Mouse (Mus musculus) ES-E14 (cell line): ENCODE measurements at regions not wholly inside any gene's neighbourhood (a gene's known extent, or its start where the extent isn't known, plus 50 kb on each side); places are given as distances from the start of the nearest gene placed in this dataset.

Experiments
- HCFC1 ChIP-seq: IDR thresholded peaks from 2 replicates; pipeline ENCODE4 v1.6.1; 2012; ENCODE audit warnings: low read length, inconsistent platforms, borderline replicate concordance; ENCODE audit not compliant: insufficient read depth
- ZNF384 ChIP-seq: IDR thresholded peaks from 2 replicates; pipeline ENCODE4 v1.6.1; 2012; ENCODE audit warnings: low read depth, low read length, inconsistent platforms

DNA sequence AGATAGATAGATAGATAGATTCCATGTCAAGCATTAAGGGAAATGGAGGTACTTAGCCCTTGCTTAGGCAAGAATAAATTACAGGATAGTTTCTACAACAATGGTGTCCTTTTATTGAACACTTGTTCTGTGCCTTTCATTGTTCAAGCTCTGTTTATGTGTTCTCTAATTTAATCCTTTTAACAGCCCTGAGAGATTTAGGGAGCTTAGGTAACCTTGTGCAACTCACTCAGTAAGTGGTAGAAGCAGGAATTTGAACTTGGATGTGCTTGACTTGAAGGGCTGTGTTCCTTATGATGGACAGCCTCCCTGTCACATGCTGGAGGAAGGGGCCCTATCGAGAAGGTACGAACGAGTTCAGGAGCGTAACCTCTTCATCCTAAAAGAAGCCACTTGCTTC lies 147.9 kb downstream of the Barx2 start:
- no peak for TF ChIP-seq ZNF384
- TF ChIP-seq HCFC1 = no peak
